Mouse (Mus musculus) midbrain, embryonic 12.5 days (tissue): ENCODE data around the gene Hivep3. TPM values are rescaled to one million over a fixed set of nuclear protein-coding genes. Genes with fewer than 3 reads are reported as not detected.

Experiments
- ATAC-seq: fragments of 200-750 bp; cut with Nextera tagmentation; 2 replicates; pipeline ENCODE4 v1.8.0; 2017; ENCODE audit warnings: low read depth, moderate TSS enrichment, moderate library complexity; ENCODE audit not compliant: low FRiP score
- H3K27ac ChIP-seq: fragments of 300-500 bp; sonication (generic); replicated peaks from 2 replicates; pipeline ENCODE4 v1.5.1; 2016; ENCODE audit warnings: mild to moderate bottlenecking
- H3K27me3 ChIP-seq: fragments of 300-500 bp; sonication (generic); 2 replicates; pipeline ENCODE4 v1.6.1; 2016; ENCODE audit warnings: mild to moderate bottlenecking
- H3K36me3 ChIP-seq: fragments of 300-500 bp; sonication (generic); 2 replicates; pipeline ENCODE4 v1.6.1; 2016
- H3K4me1 ChIP-seq: fragments of 300-500 bp; sonication (generic); 2 replicates; pipeline ENCODE4 v1.6.1; 2016
- H3K4me2 ChIP-seq: fragments of 300-500 bp; sonication (generic); replicated peaks from 2 replicates; pipeline ENCODE4 v1.6.1; 2016; ENCODE audit warnings: mild to moderate bottlenecking, moderate library complexity
- H3K4me3 ChIP-seq: fragments of 300-500 bp; sonication (generic); 2 replicates; pipeline ENCODE4 v1.5.1; 2016; ENCODE audit warnings: mild to moderate bottlenecking
- H3K9ac ChIP-seq: fragments of 300-500 bp; sonication (generic); replicated peaks from 2 replicates; pipeline ENCODE4 v1.6.1; 2016; ENCODE audit warnings: mild to moderate bottlenecking, moderate library complexity
- H3K9me3 ChIP-seq: fragments of 300-500 bp; sonication (generic); 2 replicates; pipeline ENCODE4 v1.6.1; 2016; ENCODE audit warnings: mild to moderate bottlenecking
- WGBS: fragments of 180-500 bp; shearing (Covaris S2); methylation state at CpG from one replicate; pipeline ENCODE4 v1.1.7; 2016; 5-methylcytosine and 5-hydroxymethylcytosine counted together
- polyA plus RNA-seq: library from polyadenylated mRNA; unstranded; fragments of >200 nt; fragmentation: Nextera tagmentation; extraction: Ambion mirVana; gene quantifications from 2 replicates; pipeline ENCODE4 v1.2.1, GENCODE M21; 2016

Gene Hivep3
- polyA plus RNA-seq, 1 experiment from 2014 or later: 4.5 TPM

DNA sequence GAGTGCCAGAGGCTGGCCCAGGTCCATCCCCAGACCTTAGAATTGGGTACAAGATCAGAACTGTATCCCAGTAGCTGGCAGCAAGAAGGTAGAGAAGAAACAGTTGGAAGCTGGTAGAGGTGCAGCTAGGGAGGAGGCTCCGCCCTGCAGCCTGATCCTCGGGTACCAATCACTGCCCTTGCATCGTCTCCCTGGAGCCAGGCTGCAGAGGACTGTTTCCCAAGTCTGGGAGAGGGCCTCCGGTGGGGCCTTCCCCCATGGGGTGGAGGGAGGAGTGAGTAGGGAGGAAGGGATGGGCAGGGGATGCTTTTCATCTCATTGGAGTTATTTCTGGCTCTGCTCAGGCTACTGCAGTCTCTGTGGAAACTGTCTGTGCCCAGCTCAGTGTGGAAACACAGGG, 313.5 kb downstream of the Hivep3 start:
- WGBS: 31% methylated on average over 4 of the region's 4 CpGs
- Histone ChIP-seq H3K9ac (no peak overlapping the region), H3K4me3 (no peak overlapping the region), H3K27ac (no peak overlapping the region), H3K4me2 (no peak overlapping the region), H3K4me1 (no peaks in the 10 kb centered on the region), H3K9me3 (no peaks in the 10 kb centered on the region), H3K27me3 (0 out of 2 replicates have a peak, but pooled peaks cover 4% of the 10 kb centered on the region), H3K36me3 (no peaks in the 10 kb centered on the region)
- no peak for ATAC-seq

DNA sequence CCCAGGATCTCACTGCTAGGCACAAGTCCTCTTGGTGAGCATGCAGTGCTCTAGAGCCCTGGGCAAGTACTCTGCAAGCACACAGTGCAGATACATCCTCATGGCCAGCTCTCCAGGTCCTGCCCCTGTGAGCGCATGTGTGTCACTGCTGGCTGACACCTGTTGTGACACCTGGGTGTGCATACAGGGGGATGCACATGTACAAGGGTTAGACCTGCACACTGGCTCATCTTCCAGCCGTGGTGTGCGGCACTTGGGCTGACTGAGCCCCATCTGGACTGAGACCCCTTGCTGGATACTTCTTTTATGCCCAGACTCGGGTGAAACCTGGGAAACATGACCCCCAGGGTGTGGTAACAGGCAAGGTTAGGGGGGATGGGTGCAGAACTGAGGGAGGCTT, 314.7 kb downstream of the Hivep3 start:
- no peak for ATAC-seq
- Histone ChIP-seq H3K9me3 (no peaks in the 10 kb centered on the region), H3K27me3 (0 out of 2 replicates have a peak, but pooled peaks cover 4% of the 10 kb centered on the region), H3K9ac (no peak overlapping the region), H3K4me2 (no peak overlapping the region), H3K27ac (no peak overlapping the region), H3K4me1 (no peaks in the 10 kb centered on the region), H3K36me3 (no peaks in the 10 kb centered on the region), H3K4me3 (no peak overlapping the region)
- WGBS: 80% methylated on average over 4 of the region's 4 CpGs

GRCm38 (mm10) chr4:120049857-120050256, 316.3 kb downstream of the Hivep3 start:
- H3K4me2 ChIP-seq: no peak overlapping the region
- H3K9ac ChIP-seq: no peak overlapping the region
- no peaks in the 10 kb centered on the region for H3K9me3 ChIP-seq
- no peaks in the 10 kb centered on the region for H3K4me1 ChIP-seq
- no peak overlapping the region for H3K27ac ChIP-seq
- no peak for ATAC-seq
- no peak overlapping the region for H3K4me3 ChIP-seq
- 86% methylated on average over 3 of the region's 3 CpGs for WGBS
- H3K36me3 ChIP-seq: no peaks in the 10 kb centered on the region
- H3K27me3 ChIP-seq: 0 out of 2 replicates have a peak, but pooled peaks cover 4% of the 10 kb centered on the region

- H3K27me3 ChIP-seq: no peaks in the 10 kb centered on the region
- no peaks in the 10 kb centered on the region for H3K4me1 ChIP-seq
- no peak overlapping the region for H3K4me2 ChIP-seq
- no peak overlapping the region for H3K9ac ChIP-seq
- no peaks in the 10 kb centered on the region for H3K9me3 ChIP-seq
- H3K36me3 ChIP-seq: no peaks in the 10 kb centered on the region
- H3K27ac ChIP-seq: no peak overlapping the region
- no peak overlapping the region for H3K4me3 ChIP-seq
- no peak for ATAC-seq
Measured at GRCm38 (mm10) chr4:120052481-120052880, 318.9 kb downstream of the Hivep3 start.

DNA sequence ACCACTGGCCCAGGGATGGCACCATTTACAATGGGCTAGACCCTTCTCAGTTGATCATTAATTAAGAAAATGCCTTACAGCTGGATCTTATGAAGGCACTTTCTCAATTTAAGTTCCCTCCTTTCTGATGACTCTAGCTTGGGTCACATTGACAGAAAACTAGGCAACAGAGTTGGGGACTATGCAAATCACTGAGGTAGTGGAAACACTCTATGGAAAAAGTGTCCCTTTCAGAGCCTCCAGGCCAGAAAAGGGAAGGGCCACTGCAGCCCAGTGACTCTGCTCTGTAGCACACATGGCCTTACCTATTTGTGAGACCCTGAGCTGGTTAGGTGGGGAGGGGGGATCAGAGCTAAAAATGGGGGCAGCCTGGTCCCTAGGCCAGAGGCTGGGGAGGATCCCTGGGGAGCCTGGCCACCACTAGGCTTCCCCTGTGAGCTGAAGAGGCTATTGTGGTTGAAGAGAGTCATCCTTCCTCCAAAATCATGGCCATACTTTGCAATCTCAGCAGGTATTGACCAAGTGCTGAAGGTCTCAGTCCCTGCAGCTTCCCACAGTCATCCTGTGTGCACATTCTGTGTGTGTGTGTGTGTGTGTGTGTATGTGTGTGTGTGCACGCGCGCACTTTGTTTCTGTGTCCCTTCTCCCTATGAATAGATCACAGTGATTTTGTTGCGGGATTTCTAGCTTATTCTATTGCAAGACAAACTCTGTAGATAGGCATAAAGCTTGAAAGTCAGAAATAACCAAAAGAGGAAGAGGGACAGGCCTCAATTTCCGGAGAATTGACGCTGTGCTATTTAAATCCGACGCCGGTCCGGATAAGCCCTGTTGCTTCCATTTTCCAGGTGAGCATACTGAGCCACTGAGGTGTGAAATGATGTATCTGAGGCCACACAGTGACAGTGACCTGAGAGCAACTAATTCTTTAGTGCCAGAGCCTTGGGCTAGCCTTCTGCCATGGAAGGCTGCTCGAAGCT, 319.7 kb downstream of the Hivep3 start:
- H3K4me1 ChIP-seq: no peaks in the 10 kb centered on the region
- H3K4me3 ChIP-seq: no peak overlapping the region
- no peaks in the 10 kb centered on the region for H3K27me3 ChIP-seq
- H3K4me2 ChIP-seq: no peak overlapping the region
- H3K9me3 ChIP-seq: no peaks in the 10 kb centered on the region
- no peaks in the 10 kb centered on the region for H3K36me3 ChIP-seq
- no peak overlapping the region for H3K9ac ChIP-seq
- no peak for ATAC-seq
- 96% methylated on average over 11 of the region's 11 CpGs for WGBS
- H3K27ac ChIP-seq: no peak overlapping the region

- H3K4me1 ChIP-seq: no peaks in the 10 kb centered on the region
- no peaks in the 10 kb centered on the region for H3K27me3 ChIP-seq
- H3K36me3 ChIP-seq: no peaks in the 10 kb centered on the region
- no peak overlapping the region for H3K4me2 ChIP-seq
- H3K27ac ChIP-seq: no peak overlapping the region
- H3K9me3 ChIP-seq: no peaks in the 10 kb centered on the region
- H3K4me3 ChIP-seq: no peak overlapping the region
- no peak for ATAC-seq
- 77% methylated on average over 9 of the region's 9 CpGs for WGBS
- no peak overlapping the region for H3K9ac ChIP-seq
Measured at GRCm38 (mm10) chr4:120054145-120054544, 320.6 kb downstream of the Hivep3 start.

DNA sequence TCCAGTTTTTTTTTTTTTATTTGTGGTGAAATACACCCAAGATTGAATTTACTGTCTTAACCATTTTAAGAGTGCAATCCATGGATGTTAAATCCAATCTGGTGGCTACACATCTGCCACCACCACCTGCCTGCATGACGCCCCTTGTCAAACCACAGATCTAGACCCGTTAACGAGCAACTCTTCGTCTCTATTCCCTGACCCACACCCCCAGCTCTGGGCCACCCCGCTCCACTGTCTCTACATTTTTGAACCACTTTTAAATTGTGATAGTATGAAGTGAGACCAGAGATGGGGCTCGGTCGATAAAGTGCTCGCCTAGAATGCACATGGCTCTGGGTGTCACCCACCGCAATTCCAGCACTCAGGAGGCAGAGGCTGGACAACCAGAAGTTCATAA, 322.9 kb downstream of the Hivep3 start:
- WGBS: 91% methylated on average over 9 of the region's 9 CpGs
- Histone ChIP-seq H3K4me2 (no peak overlapping the region), H3K9ac (no peak overlapping the region), H3K4me3 (no peak overlapping the region), H3K36me3 (no peaks in the 10 kb centered on the region), H3K27me3 (no peaks in the 10 kb centered on the region), H3K27ac (no peak overlapping the region), H3K9me3 (no peaks in the 10 kb centered on the region), H3K4me1 (no peaks in the 10 kb centered on the region)
- ATAC-seq: no peak

DNA sequence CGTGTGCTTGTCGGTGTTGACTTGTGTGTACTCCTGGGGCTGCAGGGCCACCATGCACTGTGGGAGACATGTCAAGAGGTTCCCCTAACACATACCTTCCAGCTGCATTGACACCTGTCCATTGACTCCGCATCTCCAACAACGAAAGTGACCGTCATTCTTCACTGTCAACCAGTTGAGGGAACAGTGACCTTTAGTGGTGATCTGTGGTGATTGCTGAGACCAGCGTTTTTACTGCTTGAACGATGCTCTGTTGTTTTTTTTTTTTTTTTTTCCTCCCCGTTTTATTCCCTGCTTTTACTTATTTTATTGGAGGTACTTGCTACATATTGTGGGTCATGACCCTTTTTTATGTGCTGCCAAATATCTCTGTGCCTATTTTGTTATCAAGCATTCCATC, 323.9 kb downstream of the Hivep3 start:
- Histone ChIP-seq H3K4me3 (no peak overlapping the region), H3K4me1 (no peaks in the 10 kb centered on the region), H3K27ac (no peak overlapping the region), H3K9me3 (no peaks in the 10 kb centered on the region), H3K36me3 (no peaks in the 10 kb centered on the region), H3K9ac (no peak overlapping the region), H3K4me2 (no peak overlapping the region), H3K27me3 (no peaks in the 10 kb centered on the region)
- 85% methylated on average over 8 of the region's 8 CpGs for WGBS
- ATAC-seq: no peak

- no peaks in the 10 kb centered on the region for H3K4me1 ChIP-seq
- H3K27ac ChIP-seq: no peak overlapping the region
- no peak overlapping the region for H3K4me2 ChIP-seq
- no peak for ATAC-seq
- WGBS: 88% methylated on average over 3 of the region's 3 CpGs
- no peak overlapping the region for H3K9ac ChIP-seq
- no peaks in the 10 kb centered on the region for H3K36me3 ChIP-seq
- no peak overlapping the region for H3K4me3 ChIP-seq
- no peaks in the 10 kb centered on the region for H3K27me3 ChIP-seq
- no peaks in the 10 kb centered on the region for H3K9me3 ChIP-seq
Measured at GRCm38 (mm10) chr4:120058157-120058556, 324.6 kb downstream of the Hivep3 start.

GRCm38 (mm10) chr4:120058794-120059193, 325.2 kb downstream of the Hivep3 start:
- WGBS: 83% methylated on average over 10 of the region's 10 CpGs
- Histone ChIP-seq H3K36me3 (no peaks in the 10 kb centered on the region), H3K27me3 (no peaks in the 10 kb centered on the region), H3K27ac (no peak overlapping the region), H3K4me3 (no peak overlapping the region), H3K4me2 (no peak overlapping the region), H3K9ac (no peak overlapping the region), H3K9me3 (no peaks in the 10 kb centered on the region), H3K4me1 (no peaks in the 10 kb centered on the region)
- ATAC-seq: no peak

GRCm38 (mm10) chr4:120061727-120062126, 328.1 kb downstream of the Hivep3 start:
- H3K9me3 ChIP-seq: no peaks in the 10 kb centered on the region
- WGBS: 95% methylated on average over 6 of the region's 6 CpGs
- H3K27me3 ChIP-seq: no peaks in the 10 kb centered on the region
- no peaks in the 10 kb centered on the region for H3K4me1 ChIP-seq
- no peak overlapping the region for H3K4me3 ChIP-seq
- H3K4me2 ChIP-seq: no peak overlapping the region
- no peak for ATAC-seq
- no peak overlapping the region for H3K9ac ChIP-seq
- no peak overlapping the region for H3K27ac ChIP-seq
- no peaks in the 10 kb centered on the region for H3K36me3 ChIP-seq

- Histone ChIP-seq H3K9ac (no peak overlapping the region), H3K36me3 (no peaks in the 10 kb centered on the region), H3K4me1 (no peaks in the 10 kb centered on the region), H3K4me3 (no peak overlapping the region), H3K27ac (no peak overlapping the region), H3K9me3 (no peaks in the 10 kb centered on the region), H3K27me3 (no peaks in the 10 kb centered on the region), H3K4me2 (no peak overlapping the region)
- ATAC-seq: no peak
- 89% methylated on average over 6 of the region's 6 CpGs for WGBS
Measured at GRCm38 (mm10) chr4:120062198-120062597, 328.6 kb downstream of the Hivep3 start.
